Mouse (Mus musculus): ENCODE data around the gene Map2k7. TPM values are rescaled to one million over a fixed set of nuclear protein-coding genes. Genes with fewer than 3 reads are reported as not detected.

Map2k7 gene
- 10 to 100 TPM; 23.2 to 31.7 TPM for polyA plus RNA-seq (2017; shearing (Covaris generic))

GRCm38 (mm10) chr8:4238434-4239192, at the start of gene Map2k7, which contains the start of gene Gm49320:
Gene Map2k7 (plus strand): TSS chr8:4238740.
Gene Gm49320 (plus strand): TSS chr8:4238865.
- peak; percentile 85 for ATAC-seq

DNA sequence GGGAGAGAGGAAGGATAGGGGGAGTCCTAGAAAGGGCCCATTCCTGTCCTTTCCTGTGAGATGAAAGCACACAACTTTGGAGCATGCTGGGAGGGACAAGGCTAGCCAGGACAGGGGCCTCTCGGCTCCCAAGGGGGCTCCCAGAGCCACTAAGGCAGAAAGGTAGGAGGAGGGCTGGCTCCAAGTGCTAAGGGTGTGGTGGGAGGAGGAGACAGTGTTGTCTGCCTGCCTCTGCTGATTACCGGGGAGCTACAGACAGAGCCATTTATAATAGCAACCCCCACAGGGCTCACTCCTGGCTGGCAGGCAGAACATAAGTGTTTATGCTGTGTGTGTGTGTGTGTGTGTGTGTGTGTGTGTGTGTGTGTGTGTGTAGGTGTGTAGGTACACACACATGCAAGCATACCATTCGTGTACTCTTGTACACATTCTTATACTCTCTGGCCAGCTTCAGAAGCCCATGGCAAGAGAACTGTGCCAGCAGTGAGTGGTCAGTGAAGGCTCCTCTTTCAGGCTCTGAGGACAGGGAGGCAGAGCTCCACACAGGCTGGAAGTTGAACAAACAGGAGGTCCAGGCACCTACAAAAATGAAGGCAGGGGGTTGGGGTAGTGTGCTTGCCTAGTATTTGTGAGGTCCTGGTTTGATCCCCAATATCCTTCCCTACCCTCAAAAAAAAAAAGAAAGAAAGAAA, 49.4 kb upstream of the Map2k7 start:
- ATAC-seq: no peak

- ATAC-seq: no peak
Measured at GRCm38 (mm10) chr8:4192305-4192704, 46.2 kb upstream of the Map2k7 start.

DNA sequence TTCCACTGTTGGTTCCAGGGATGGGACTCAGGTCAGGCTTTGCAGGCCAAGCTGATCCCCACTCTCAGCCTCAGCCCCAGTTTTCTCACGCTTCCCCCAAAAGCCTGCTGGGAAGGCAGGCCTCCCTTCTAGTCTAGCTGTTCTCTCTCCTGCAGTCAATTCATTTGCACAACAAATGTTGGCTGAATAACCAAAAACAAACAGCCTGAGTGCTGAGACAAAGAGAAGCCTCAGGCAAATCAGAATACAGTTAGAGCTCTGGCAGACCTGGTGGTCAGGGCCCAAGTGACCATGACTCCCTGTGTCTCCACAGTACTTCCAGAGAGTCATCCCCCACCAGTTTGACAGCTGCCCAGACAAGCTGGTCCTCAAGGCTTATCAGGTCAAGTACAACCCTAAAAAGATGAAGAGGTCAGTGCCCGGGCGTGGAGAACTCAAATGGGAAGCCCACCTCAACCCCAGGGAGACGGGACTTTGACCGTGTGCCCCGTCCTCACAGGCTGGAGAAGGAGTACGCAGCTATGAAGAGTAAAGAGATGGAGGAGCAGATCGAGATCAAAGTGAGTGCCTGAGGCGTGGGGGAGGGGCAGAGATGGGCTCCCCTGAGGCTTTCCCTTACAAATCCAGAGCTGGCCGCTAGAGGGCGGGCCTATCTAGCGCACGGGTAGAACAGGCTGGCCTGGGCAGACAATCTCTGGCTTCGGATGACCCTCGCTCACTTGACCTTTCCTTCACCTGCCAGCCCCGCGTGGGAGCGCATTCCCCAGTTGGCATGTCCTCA, 45.5 kb upstream of the Map2k7 start:
- peak; percentile 99 for ATAC-seq

DNA sequence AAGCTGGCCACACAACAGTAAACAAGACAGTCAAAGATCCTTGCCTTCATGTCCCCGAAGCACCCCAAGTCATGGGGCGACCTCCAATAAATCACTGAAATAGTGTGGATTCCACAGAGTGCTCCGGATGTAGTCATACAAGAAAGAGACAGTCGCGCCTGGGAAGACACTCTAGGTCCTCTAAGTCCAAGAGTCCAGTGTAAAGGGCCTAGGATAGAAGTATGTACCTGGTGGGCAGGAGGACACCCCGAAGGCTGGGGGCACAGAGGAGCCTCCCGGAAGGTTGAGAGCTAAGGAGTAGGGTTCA, 45.0 kb upstream of the Map2k7 start:
- peak; percentile 37 for ATAC-seq

DNA sequence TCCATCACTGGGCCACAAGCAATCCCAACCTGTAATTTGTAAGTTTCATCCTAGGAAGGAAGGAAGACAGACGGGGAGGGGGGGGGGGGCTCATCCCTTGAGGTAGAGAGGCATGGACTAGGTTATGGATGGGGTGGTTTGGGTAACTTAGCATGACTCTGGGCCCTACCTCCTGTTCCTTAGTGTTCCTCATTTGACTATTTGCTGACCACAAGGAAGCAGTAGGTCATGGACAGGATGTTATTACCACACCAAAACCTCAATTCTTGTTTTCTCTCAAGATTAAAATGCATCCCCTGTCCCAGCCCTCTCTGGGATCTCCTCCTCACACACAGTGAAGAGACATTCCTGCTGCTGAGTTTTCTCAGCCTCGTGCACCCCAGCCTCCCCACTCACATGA, 37.2 kb upstream of the Map2k7 start:
- ATAC-seq: no peak

DNA sequence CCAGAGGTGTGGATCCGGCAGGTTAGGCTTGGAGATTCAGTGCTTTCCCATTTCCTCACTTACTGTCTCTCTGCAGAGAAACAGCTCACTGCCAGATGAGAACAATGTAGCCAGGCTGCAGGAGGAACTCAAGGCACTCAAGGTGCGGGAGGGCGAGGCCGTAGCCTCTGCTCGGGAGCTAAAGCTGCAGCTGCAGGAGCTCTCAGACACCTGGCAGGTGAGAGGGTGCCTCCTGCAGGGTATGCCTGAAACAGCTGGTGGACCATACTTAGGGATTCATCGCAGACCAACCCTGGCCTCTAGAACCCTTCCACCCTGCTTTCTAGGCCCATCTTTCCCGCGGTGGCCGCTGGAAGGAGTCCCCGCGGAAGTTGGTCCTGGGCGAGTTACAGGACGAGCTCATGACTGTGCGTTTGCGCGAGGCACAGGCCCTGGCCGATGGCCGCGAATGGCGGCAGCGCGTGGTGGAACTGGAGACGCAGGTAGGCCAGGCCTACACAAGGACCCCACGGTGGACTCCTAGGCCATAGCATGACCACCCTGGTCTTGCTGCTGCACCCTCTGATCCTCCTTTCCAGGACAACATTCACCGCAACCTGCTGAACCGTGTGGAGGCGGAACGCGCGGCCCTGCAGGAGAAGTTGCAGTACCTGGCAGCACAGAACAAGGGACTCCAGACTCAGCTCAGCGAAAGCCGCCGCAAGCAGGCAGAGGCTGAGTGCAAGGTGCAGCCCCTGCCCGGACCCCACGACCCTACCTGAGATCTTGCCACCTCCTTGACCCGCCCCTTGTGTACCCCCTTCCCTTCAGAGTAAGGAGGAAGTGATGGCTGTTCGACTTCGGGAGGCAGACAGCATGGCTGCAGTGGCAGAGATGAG, 33.1 kb upstream of the Map2k7 start:
- ATAC-seq: no peak

DNA sequence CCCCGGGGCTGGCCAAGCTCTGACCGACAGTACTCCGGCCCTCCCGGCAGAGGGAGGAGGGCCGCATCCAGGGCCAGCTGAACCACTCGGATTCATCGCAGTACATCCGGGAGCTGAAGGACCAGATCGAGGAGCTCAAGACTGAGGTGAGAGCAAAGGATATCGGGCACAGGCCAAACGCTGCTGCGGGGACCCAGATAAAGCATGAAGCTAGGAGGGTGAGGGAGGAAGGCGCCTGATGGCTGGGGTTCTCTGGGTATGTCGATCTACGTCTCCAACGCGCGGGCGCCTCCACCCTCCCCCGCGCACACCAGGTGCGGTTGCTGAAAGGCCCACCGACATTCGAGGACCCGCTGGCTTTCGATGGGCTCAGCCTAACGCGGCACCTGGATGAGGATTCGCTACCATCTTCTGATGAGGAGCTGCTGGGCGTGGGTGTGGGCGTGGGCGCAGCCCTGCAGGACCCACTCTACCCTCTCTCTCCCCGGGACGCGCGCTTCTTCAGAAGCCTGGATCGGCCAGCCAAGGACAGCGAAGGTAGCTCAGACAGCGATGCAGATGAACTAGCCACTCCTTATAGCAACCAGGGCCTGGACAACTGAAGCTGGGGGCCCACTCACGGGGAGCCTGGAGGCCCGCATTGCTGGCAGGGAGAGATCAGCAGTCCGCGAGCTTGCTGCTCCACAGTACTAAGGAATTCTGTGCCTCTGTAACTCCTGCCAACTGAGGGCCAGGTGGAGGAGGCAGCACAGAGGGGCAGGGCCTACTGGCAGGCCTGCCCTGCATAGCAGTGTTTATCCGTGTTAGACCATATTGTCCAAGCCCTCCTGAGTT, 32.1 kb upstream of the Map2k7 start:
- ATAC-seq: no peak

GRCm38 (mm10) chr8:4207016-4207350, 31.6 kb upstream of the Map2k7 start:
- no peak for ATAC-seq

- no peak for ATAC-seq
Measured at GRCm38 (mm10) chr8:4211097-4211496, 27.4 kb upstream of the Map2k7 start.

DNA sequence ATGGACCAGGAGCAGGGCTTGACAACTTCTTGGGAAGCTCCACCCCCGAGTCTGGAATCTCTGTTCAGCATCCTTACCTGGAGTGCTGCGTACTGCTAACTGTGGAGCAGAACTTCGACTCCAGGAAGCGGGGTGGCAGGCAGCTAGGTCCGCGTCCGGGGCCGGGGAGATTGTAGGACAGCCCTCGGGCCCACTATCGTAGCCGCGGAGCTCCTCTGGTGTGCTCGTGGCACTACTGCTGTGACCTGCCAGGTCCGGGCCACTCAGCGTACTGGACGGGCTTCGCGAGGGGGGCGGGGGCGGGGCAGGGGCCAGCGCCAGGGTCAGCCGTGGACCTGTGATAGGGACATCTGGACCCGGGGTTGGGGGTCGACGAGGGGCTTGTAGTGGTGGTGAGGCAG, 25.7 kb upstream of the Map2k7 start:
- ATAC-seq: peak; percentile 9

- ATAC-seq: peak; percentile 30
Measured at GRCm38 (mm10) chr8:4213210-4214005, 25.1 kb upstream of the Map2k7 start.

- peak; percentile 71 for ATAC-seq
Measured at GRCm38 (mm10) chr8:4214006-4214980, 24.2 kb upstream of the Map2k7 start.

GRCm38 (mm10) chr8:4216296-4216695, 22.2 kb upstream of the Map2k7 start:
- ATAC-seq: no peak

GRCm38 (mm10) chr8:4216791-4217621, 21.5 kb upstream of the Map2k7 start, which contains the start of gene Prr36:
Gene Prr36 (minus strand): TSS chr8:4217459.
- ATAC-seq: no peak

- no peak for ATAC-seq
Measured at GRCm38 (mm10) chr8:4219617-4220016, 18.9 kb upstream of the Map2k7 start.

- no peak for ATAC-seq
Measured at GRCm38 (mm10) chr8:4222059-4222458, 16.5 kb upstream of the Map2k7 start.

- no peak for ATAC-seq
Measured at GRCm38 (mm10) chr8:4226323-4226722, 12.2 kb upstream of the Map2k7 start.
